Mouse (Mus musculus): ENCODE results near the gene Csf2.

- TF ChIP-seq CTCF (IDR thresholded peaks at IDR 0.05; ENCODE audit: low read depth, low read length) (no peak), POLR2A (IDR thresholded peaks at IDR 0.05; ENCODE audit: insufficient read depth, low read length) (no peak), EP300 (IDR thresholded peaks at IDR 0.05; ENCODE audit: insufficient read depth, low read depth, low read length) (no peak)
These were observed 22.0 kb downstream of the Csf2 start for GRCm38 (mm10) chr11:54227478-54227877.
